Mouse (Mus musculus) olfactory bulb, adult 2 months (tissue): Measurements from ENCODE around the gene Fgfr2.

ENCODE experiments used
- CTCF ChIP-seq: fragments of 200-500 bp; IDR thresholded peaks from 2 replicates; pipeline ENCODE4 v1.5.1; 2012; ENCODE audit warnings: low read depth, mild to moderate bottlenecking, low read length, moderate library complexity; ENCODE audit not compliant: insufficient read depth
- POLR2A ChIP-seq: fragments of 200-500 bp; IDR thresholded peaks from 2 replicates; pipeline ENCODE4 v1.6.1; 2012; ENCODE audit warnings: mild to moderate bottlenecking, low read depth, low read length, moderate library complexity; ENCODE audit not compliant: insufficient read depth

GRCm38 (mm10) chr7:132325549-132326331, 797.4 kb downstream of the Fgfr2 start:
- no peak for TF ChIP-seq POLR2A
- TF ChIP-seq CTCF: no peak
